Mouse (Mus musculus) liver, adult 2 months (tissue): ENCODE data around the gene Fat3. TPM values are rescaled to one million over a fixed set of nuclear protein-coding genes. Genes with fewer than 3 reads are reported as not detected.
A peak's percentile ranks its signal among the peaks of the same experiment; 100 is the strongest.

Experiments
- DNase-seq: peaks from one replicate; pipeline ENCODE4 v3.0.0-alpha.2; 2011; ENCODE audit warnings: low read depth, low spot score; ENCODE audit errors: extremely low read depth
- H3K27ac ChIP-seq: fragments of 200-500 bp; replicated peaks from 2 replicates; pipeline ENCODE4 v1.5.1; 2012; ENCODE audit warnings: low read depth, mild to moderate bottlenecking, control low read depth, inconsistent platforms, low read length; ENCODE audit not compliant: insufficient read depth
- H3K27me3 ChIP-seq: fragments of 200-500 bp; 2 replicates; pipeline ENCODE4 v1.6.1; 2012; ENCODE audit warnings: mild to moderate bottlenecking, moderate library complexity, low read length, inconsistent platforms; ENCODE audit not compliant: control insufficient read depth, insufficient read depth
- H3K36me3 ChIP-seq: fragments of 200-500 bp; 2 replicates; pipeline ENCODE4 v1.6.1; 2012; ENCODE audit warnings: low read length, inconsistent platforms; ENCODE audit not compliant: control insufficient read depth, insufficient read depth
- H3K4me1 ChIP-seq: fragments of 200-500 bp; 2 replicates; pipeline ENCODE4 v1.6.1; 2011; ENCODE audit warnings: low read length; ENCODE audit not compliant: control insufficient read depth, insufficient read depth
- H3K4me3 ChIP-seq: fragments of 200-500 bp; 2 replicates; pipeline ENCODE4 v1.5.1; 2011; ENCODE audit warnings: low read depth, mild to moderate bottlenecking, control low read depth, low read length, moderate library complexity; ENCODE audit not compliant: insufficient read depth
- H3K79me2 ChIP-seq: fragments of 200-500 bp; 2 replicates; pipeline ENCODE4 v1.6.1; 2012; ENCODE audit warnings: inconsistent platforms, mild to moderate bottlenecking, low read length, moderate library complexity; ENCODE audit not compliant: control insufficient read depth, insufficient read depth
- H3K9ac ChIP-seq: fragments of 200-500 bp; 2 replicates; pipeline ENCODE4 v1.6.1; 2012; ENCODE audit warnings: low read depth, mild to moderate bottlenecking, control low read depth, inconsistent platforms, low read length
- CTCF ChIP-seq: fragments of 200-500 bp; IDR thresholded peaks from 2 replicates; pipeline ENCODE4 v1.5.1; 2011; ENCODE audit warnings: low read depth, low read length, control low read depth
- POLR2A ChIP-seq: fragments of 200-500 bp; IDR thresholded peaks from 2 replicates; pipeline ENCODE4 v1.6.1; 2011; ENCODE audit warnings: low read length, control low read depth; ENCODE audit not compliant: insufficient read depth; ENCODE audit errors: extremely low read depth
- WGBS: fragments of 180-500 bp; shearing (Covaris S2); methylation state at CpG from one replicate; pipeline ENCODE4 v1.1.7; 2018; 5-methylcytosine and 5-hydroxymethylcytosine counted together
- polyA plus RNA-seq: library from polyadenylated mRNA; depleted of rRNA; stranded (reverse); fragments of >200 nt; gene quantifications from 2 replicates; pipeline ENCODE4 v1.2.3, GENCODE M21; 2012
- total RNA-seq: library from RNA; depleted of rRNA; stranded (reverse); fragments of >200 nt; gene quantifications from 2 replicates; pipeline ENCODE4 v1.2.3, GENCODE M21; 2014

The Fat3 gene
- total and polyA plus RNA-seq, 2 experiments, result 0.09 TPM; not detected in 1

GRCm38 (mm10) chr9:15943486-15944153, 557.5 kb downstream of the Fat3 start:
- Histone ChIP-seq H3K36me3 (no peaks in the 10 kb centered on the region), H3K27ac (no peak overlapping the region), H3K4me3 (no peak overlapping the region), H3K9ac (no peak overlapping the region), H3K4me1 (no peaks in the 10 kb centered on the region), H3K27me3 (no peaks in the 10 kb centered on the region), H3K79me2 (no peaks in the 10 kb centered on the region)
- no peak for DNase-seq
- TF ChIP-seq CTCF (no peak), POLR2A (no peak)
- 90% methylated on average over 3 of the region's 3 CpGs for WGBS

DNA sequence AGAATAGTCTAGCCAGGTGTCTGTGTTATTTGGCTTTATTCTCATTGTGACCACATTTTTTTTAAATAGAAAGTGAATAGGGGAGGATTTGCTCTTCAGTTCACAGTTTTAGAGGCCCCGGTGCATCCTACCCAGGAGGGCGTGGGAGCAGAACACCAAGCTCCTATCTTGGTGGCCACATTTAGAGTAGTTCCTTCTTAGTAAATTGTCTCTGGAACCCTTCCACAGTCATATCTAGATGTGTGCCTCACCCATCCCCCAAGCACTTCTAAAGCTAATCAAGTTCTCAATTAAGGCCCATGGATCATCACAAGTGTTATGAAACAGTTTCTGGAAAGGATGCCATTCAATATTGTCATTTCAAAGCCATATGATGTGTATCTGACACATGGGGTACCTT, 559.3 kb downstream of the Fat3 start:
- Histone ChIP-seq H3K79me2 (no peaks in the 10 kb centered on the region), H3K4me3 (no peak overlapping the region), H3K9ac (no peak overlapping the region), H3K4me1 (no peaks in the 10 kb centered on the region), H3K27ac (no peak overlapping the region), H3K36me3 (no peaks in the 10 kb centered on the region), H3K27me3 (no peaks in the 10 kb centered on the region)
- WGBS, result 85% methylated on average over 2 of the region's 2 CpGs
- DNase-seq, result no peak
- no peak for TF ChIP-seq CTCF
- TF ChIP-seq POLR2A, result no peak

DNA sequence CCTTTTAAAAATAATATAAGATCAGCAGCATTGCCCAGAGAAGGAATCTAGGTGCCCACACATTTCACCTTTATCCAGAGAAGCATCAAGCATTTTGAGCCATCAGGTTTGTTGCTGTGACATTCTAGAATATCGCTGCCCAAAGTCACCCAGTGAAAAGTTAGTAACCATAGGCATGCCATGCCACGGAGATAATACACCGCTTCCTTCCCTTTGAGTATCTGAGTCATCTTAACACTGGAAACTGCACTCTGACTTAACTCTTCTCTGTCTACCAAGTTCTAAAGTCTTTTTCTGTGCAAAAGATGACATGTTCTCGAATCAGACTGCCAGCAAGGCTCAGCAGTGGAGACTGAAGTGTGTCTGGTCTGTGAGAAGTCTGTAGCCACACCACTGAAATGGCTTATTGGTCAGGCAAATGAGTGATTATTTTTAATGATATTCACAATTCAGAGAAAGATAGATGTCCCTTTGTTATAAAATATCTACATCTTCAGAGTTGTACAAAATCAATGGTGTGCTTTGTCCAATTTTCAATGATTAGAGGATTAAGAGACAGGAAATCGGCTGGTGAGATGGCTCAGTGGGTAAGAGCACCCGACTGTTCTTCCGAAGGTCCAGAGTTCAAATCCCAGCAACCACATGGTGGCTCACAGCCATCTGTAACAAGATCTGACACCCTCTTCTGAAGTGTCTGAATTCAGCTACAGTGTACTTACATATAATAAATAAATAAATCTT, 560.0 kb downstream of the Fat3 start:
- DNase-seq, result no peak
- 76% methylated on average over 7 of the region's 7 CpGs for WGBS
- H3K27ac ChIP-seq, result no peak overlapping the region
- no peak overlapping the region for H3K9ac ChIP-seq
- no peaks in the 10 kb centered on the region for H3K4me1 ChIP-seq
- H3K4me3 ChIP-seq, result no peak overlapping the region
- no peaks in the 10 kb centered on the region for H3K27me3 ChIP-seq
- no peak for TF ChIP-seq POLR2A
- TF ChIP-seq CTCF, result no peak
- no peaks in the 10 kb centered on the region for H3K79me2 ChIP-seq
- no peaks in the 10 kb centered on the region for H3K36me3 ChIP-seq

DNA sequence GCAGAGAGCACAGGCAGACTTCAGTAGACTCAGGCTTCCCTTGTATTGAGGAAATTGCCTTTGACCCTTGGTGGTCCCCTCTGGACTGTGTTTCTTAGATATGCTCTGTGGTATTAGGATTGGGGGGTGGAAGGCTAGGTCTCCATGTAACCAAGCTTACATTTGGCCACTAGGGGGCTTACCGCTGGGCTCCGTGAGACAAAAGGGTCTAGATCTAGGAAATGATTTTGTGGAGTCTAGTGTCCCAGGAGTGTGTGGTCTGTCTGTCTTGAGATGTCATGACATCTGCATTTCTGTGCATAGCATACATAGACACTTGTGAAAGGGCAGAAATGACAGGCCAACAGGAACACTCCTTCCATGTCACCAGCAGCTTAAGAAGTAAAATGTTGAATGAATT, 561.5 kb downstream of the Fat3 start:
- Histone ChIP-seq H3K79me2 (no peaks in the 10 kb centered on the region), H3K36me3 (no peaks in the 10 kb centered on the region), H3K4me3 (no peak overlapping the region), H3K9ac (no peak overlapping the region), H3K27me3 (no peaks in the 10 kb centered on the region), H3K27ac (no peak overlapping the region), H3K4me1 (no peaks in the 10 kb centered on the region)
- DNase-seq, result no peak
- 37% methylated on average over 2 of the region's 2 CpGs for WGBS
- TF ChIP-seq CTCF (no peak; the same call in 1 of the 2 replicates), POLR2A (no peak)

DNA sequence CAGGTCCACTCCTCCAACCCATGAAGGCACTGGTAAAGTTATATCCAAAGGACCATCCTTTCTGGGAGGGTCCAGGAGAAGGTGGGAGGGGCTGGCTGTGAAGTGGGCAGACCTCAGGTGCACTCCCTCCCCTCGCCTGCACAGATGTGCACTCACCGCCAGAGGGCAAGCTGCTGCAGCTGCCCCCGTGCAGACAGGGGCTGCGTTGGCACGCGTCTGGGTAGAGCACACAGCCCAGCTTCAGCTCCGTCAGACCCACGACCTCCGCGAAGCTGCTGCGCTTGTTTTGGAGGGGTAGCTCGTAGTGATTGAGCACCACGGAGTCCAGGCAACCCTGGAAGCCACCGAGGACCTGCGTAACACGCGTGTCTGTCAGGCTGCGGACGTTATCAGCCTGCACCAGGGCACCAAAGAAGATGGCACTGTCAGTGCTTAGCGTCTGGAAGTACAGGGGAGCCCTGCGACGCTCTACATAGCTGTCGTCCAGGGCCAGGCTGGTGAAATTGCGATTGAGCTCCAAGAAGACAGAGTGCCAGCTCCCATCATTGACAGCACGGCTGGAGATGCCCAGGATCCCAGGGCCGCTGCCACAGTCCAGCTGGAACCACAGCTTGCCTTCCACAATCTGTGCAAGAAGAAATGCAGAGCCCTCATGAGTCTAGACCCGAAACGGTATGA, 563.1 kb downstream of the Fat3 start:
- H3K27ac ChIP-seq, result no peak overlapping the region
- DNase-seq, result no peak
- no peaks in the 10 kb centered on the region for H3K79me2 ChIP-seq
- H3K4me1 ChIP-seq, result no peaks in the 10 kb centered on the region
- H3K4me3 ChIP-seq, result no peak overlapping the region
- WGBS, result 67% methylated on average over 28 of the region's 28 CpGs
- TF ChIP-seq CTCF (peak; percentile 6; the same call in 1 of the 2 replicates), POLR2A (no peak)
- no peaks in the 10 kb centered on the region for H3K36me3 ChIP-seq
- no peak overlapping the region for H3K9ac ChIP-seq
- H3K27me3 ChIP-seq, result no peaks in the 10 kb centered on the region
